Mouse (Mus musculus) megakaryocyte progenitor cell, adult 5-6 weeks (primary cell): Measurements from ENCODE around the gene Map3k21. TPM values are rescaled to one million over a fixed set of nuclear protein-coding genes. Genes with fewer than 3 reads are reported as not detected.

Source experiments
- ATAC-seq: replicated peaks from 2 replicates; pipeline ENCODE4 v1.8.0; 2016; ENCODE audit warnings: mild to moderate bottlenecking, moderate TSS enrichment, inconsistent platforms; ENCODE audit not compliant: poor library complexity
- total RNA-seq, 2 experiments: library from RNA; stranded (forward) in 1 of 2; stranded (reverse) in 1 of 2; fragments of 157-497, 149-512 nt in 1 of 2; fragments of 200-1000 nt in 1 of 2; gene quantifications; 2 replicates each; pipeline versions ENCODE4 v1.2.3 to v1.2.4; 2015 to 2017

The Map3k21 gene
- total RNA-seq, 2 experiments from 2014 or later: not detected

DNA sequence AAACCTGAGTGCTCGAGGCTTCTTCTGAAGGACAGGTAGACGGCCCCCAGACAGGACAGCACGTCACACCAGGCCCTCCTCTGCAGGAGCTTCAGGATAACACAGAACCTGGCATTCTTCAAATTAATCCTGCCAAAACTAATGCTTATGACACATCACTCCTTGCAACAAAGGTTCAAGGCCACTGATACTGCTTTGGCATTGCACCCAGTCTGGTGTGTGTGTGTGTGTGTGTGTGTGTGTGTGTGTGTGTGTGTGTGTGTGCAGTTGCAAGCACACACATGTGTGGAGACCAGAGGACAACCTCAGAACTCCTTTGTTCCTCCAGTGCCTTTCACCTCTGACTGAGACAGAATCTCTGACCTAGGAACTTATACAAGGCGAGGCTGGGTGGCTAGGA is 3.0 kb downstream of the Map3k21 start:
- ATAC-seq: no peak

DNA sequence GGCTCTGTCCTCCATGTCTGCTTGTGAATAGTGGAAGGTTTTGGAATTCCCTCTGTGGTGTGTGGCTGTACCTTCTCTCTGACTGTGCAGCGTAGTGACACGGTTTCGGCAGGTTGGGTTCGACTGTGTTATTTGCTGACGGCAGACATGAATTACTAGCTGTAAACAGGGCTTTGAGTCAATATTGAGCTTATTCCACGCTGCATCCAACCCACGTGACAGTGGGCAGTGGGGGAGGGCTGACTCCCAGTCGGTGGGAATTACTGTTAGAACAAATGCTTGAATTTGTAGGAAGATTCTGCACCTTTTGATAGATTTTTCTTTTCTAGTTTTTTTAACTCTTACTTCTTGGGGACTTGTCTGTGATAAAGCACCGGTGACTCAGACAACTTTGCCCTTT is 4.1 kb downstream of the Map3k21 start:
- ATAC-seq: no peak

- ATAC-seq: no peak
Observed at GRCm38 (mm10) chr8:125917013-125917412, 6.8 kb downstream of the Map3k21 start.

DNA sequence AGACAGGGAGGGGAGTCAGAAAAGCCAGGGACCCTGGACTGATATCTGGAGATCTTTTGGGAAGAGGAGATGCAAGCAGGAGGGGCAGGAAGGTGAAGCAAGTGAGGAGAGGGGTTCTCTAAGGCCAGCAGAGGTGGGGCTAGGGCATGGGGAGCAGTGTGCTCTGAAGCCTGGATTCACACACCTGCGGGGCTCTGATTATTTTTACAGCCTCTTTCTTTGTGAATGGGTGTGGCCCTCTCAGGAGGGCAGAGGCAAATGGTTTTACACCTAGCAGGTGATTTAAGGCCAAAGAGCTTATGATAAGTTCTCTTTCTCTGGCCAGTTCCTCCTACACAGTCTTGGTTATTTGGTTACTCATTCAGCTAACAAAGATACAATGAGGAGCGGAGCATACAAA is 8.5 kb downstream of the Map3k21 start:
- no peak for ATAC-seq

DNA sequence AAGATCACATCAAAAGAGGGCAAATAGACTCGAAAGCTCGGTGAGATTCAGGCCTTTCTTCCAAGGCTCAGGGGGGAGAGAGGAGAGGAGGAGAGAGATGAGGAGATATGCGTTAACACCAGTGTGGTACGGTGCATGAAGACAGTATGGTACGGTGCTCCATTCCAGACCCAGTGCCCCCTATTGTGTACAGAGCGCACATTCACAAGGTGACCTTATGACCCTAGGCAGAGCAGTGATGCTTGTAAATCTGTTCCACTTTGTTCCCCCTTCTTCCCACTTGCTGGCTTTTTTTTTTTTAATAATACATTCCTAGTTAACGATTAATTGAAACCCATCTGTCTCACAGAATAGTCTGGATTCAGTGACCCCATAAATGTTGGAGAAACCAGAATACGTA is 9.3 kb downstream of the Map3k21 start:
- ATAC-seq: no peak

- ATAC-seq: no peak
Observed at GRCm38 (mm10) chr8:125920281-125920680, 10.0 kb downstream of the Map3k21 start.

- ATAC-seq: no peak
Observed at GRCm38 (mm10) chr8:125920761-125921160, 10.5 kb downstream of the Map3k21 start.

DNA sequence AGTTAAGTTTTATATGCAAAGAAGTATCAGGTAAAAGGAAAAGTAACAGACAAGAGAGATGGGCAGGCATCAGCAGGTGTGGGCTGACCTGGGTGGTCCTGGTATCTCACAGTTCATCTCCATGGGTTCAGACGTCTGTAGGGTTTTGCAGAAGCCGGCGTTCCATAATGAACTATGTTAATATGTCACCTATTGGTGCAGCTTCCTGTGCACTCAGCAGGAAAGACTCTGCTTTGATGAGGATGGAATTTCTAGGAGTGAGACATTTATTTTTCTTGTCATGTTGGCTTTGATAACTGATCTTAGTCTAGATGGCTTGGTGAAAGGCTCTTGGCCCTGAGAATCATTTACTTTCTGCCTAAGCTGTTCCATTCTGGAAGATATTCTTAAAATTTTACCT is 12.1 kb downstream of the Map3k21 start:
- ATAC-seq: no peak

- ATAC-seq: no peak
Observed at GRCm38 (mm10) chr8:125926636-125927035, 16.4 kb downstream of the Map3k21 start.

DNA sequence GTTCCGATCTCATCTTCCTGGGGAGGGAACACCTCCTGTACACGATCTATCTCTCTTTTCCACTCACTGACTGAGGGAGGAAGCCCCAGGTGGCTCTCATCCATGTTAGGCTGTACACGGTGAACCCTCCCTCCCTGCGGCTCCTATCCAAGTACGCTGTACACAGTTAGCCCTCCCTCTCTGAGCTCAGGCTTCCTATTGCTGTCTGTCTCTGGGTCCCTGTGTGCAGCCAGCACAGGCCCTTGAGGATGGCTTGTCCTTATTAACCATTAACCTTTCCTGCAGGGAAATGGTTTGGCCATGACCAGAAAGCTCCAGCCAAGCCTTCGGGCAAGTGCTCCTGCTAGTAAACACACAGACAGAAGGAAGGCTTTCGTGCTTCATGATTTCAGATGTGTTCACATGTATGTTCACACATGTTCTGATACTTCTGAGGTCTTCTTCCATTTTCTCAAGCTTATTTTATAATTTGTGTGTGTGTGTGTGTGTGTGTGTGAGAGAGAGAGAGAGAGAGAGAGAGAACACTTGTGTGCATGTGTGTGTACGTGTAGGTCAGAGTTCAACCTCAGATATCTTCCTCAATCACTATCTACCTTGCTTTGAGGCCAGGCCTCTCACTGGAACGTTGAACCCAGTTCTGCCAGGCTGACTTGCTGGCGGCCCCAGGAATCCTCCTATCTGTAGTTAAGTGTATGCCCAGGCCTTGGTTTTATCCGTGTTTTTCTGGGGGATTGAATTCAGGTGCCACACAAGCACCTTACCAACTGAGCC is 20.2 kb downstream of the Map3k21 start:
- ATAC-seq: no peak

GRCm38 (mm10) chr8:125931822-125932221 is 21.6 kb downstream of the Map3k21 start:
- no peak for ATAC-seq

DNA sequence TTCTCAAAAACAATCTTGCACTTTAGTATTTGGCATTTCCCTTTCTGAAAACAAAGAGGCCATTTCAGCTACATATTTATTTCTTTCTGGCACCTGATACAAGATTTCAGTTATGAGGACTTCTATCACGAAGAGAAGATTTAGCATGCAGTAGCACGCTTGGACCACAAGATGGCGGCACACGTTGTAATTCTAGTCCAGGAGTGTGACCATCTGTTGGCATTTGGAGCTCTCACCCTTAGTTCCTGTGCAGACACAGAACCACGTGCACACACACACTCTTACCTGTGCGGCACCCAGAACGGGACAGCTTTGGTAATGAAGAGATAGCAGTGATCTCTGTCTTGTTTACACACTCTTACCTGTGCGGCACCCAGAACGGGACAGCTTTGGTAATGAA is 25.4 kb downstream of the Map3k21 start:
- ATAC-seq: peak; percentile 83

- ATAC-seq: no peak
Observed at GRCm38 (mm10) chr8:125944511-125944910, 34.3 kb downstream of the Map3k21 start.

DNA sequence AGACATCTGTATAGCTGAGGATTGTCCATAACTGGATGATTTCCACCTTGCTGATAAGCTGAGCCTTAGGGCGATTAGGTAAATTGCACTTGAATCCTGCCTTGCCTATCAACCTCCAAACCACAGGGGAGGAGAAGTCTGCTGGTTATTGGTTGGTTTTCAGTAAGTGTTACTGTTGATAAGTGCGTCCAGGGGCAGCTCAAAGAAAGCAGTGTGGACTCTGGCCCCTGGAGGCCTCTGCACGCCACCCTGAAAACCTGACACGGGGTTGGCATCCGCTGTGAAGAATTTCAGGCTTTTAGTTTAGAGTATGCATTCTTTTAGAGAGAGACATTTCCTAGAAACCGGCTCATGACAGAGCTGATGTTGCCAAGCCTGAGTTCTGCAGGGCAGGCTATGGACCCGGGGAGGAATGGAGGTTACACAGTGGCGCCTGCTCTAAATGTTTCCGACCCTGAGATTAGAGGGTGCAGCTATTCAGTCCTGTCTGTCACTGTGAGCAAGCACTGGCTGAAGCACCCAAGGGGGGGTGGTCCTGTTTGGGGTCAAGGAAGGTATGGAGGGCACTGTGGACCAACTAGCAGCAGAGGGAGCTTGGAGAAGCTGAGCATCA is 38.6 kb downstream of the Map3k21 start:
- no peak for ATAC-seq

GRCm38 (mm10) chr8:125950007-125950940 is 40.0 kb downstream of the Map3k21 start:
- ATAC-seq: peak; percentile 99

- peak; percentile 61 for ATAC-seq
Observed at GRCm38 (mm10) chr8:125955671-125956070, 45.4 kb downstream of the Map3k21 start.

DNA sequence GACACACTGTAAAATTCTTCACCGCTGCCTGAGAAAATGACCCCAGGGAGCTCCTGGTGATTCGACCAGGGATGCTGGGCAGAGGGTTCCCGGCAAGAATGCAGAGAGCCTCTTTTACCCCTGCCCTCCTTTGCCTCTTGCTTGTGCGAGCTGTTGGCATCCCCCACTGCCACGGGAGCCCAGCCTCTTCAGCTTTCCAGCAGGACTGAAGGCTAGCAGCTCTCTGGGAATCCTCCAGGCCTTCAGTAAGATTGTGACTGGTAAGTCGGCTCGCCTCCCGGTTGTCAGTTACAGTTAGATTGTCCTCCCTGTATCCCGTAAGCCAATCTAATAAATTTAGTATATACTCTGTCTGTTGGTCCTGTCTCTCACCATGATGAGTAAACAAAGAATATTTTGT is 46.5 kb downstream of the Map3k21 start:
- ATAC-seq: no peak

- ATAC-seq: no peak
Observed at GRCm38 (mm10) chr8:125957226-125957993, 47.2 kb downstream of the Map3k21 start.

GRCm38 (mm10) chr8:125957994-125958368 is 47.7 kb downstream of the Map3k21 start:
- ATAC-seq: no peak

GRCm38 (mm10) chr8:125959363-125959771 is 49.1 kb downstream of the Map3k21 start:
- no peak for ATAC-seq

DNA sequence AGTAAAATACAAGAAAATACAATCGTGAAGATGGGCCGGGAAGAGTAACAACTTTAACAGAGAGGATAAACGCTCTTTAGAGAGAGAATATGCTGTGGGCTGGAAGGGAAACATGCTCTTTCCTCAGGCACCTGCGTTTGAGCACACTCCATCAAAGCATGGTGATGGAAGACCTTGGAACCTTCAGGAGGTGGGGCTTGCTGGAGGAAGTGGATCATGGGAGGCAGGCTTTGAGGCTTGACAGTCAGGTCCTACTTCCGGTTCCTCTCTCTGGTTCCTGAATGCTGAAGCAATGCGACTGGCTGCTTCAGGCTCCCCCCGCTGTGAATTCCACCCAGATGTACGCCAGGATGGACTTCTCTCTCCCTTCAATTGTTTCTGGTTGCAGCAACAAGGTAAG is 49.8 kb downstream of the Map3k21 start:
- ATAC-seq: no peak
